Mouse (Mus musculus) hindbrain, embryonic 14.5 days (tissue): ENCODE results near the gene Mybph. TPM values are rescaled to one million over a fixed set of nuclear protein-coding genes. Genes with fewer than 3 reads are reported as not detected.
"Not testable (repeated sequence)": the region's sequence is repeated elsewhere in the genome, so short reads cannot be mapped to it uniquely, and the experiment has no call there.

ENCODE experiments used
- ATAC-seq: fragments of 200-750 bp; cut with Nextera tagmentation; 2 replicates; pipeline ENCODE4 v1.8.0; 2017; ENCODE audit warnings: moderate number of reproducible peaks, mild to moderate bottlenecking, moderate TSS enrichment, moderate library complexity; ENCODE audit not compliant: low FRiP score
- DNase-seq: peaks from one replicate; pipeline ENCODE4 v3.0.0-alpha.2; 2015; ENCODE audit warnings: low spot score
- H3K27ac ChIP-seq: fragments of 300-500 bp; sonication (generic); 2 replicates; pipeline ENCODE4 v1.5.1; 2014; ENCODE audit warnings: mild to moderate bottlenecking, moderate library complexity
- H3K27me3 ChIP-seq: fragments of 300-500 bp; sonication (generic); 2 replicates; pipeline ENCODE4 v1.6.1; 2014; ENCODE audit warnings: mild to moderate bottlenecking, low read length, mixed read lengths; ENCODE audit not compliant: control insufficient read depth, insufficient read depth
- H3K36me3 ChIP-seq: fragments of 300-500 bp; sonication (generic); replicated peaks from 2 replicates; pipeline ENCODE4 v1.6.1; 2014; ENCODE audit not compliant: control insufficient read depth, insufficient read depth
- H3K4me1 ChIP-seq: fragments of 300-500 bp; sonication (generic); replicated peaks from 2 replicates; pipeline ENCODE4 v1.6.1; 2014; ENCODE audit warnings: antibody characterized with exemption, low read length, mixed read lengths; ENCODE audit not compliant: control insufficient read depth, insufficient read depth
- H3K4me2 ChIP-seq: fragments of 300-500 bp; sonication (generic); replicated peaks from 2 replicates; pipeline ENCODE4 v1.6.1; 2014; ENCODE audit warnings: mild to moderate bottlenecking, moderate library complexity
- H3K4me3 ChIP-seq: fragments of 300-500 bp; sonication (generic); replicated peaks from 2 replicates; pipeline ENCODE4 v1.5.1; 2014; ENCODE audit warnings: mild to moderate bottlenecking, low read length
- H3K9ac ChIP-seq: fragments of 300-500 bp; sonication (generic); 2 replicates; pipeline ENCODE4 v1.6.1; 2014
- H3K9me3 ChIP-seq: fragments of 300-500 bp; sonication (generic); 2 replicates; pipeline ENCODE4 v1.6.1; 2016; ENCODE audit warnings: low read length; ENCODE audit not compliant: control insufficient read depth
- WGBS: fragments of 180-500 bp; shearing (Covaris S2); extraction: QIAGEN DNeasy Blood & Tissue Kit; methylation state at CpG from one replicate; pipeline ENCODE4 v1.1.7; 2014; 5-methylcytosine and 5-hydroxymethylcytosine counted together
- polyA plus RNA-seq: library from polyadenylated mRNA; unstranded; fragments of >200 nt; fragmentation: Nextera tagmentation; extraction: Ambion mirVana; gene quantifications from 2 replicates; pipeline ENCODE4 v1.2.1, GENCODE M21; 2014

Mybph gene
- polyA plus RNA-seq, 1 experiment from 2014 or later, result 0.27 TPM

DNA sequence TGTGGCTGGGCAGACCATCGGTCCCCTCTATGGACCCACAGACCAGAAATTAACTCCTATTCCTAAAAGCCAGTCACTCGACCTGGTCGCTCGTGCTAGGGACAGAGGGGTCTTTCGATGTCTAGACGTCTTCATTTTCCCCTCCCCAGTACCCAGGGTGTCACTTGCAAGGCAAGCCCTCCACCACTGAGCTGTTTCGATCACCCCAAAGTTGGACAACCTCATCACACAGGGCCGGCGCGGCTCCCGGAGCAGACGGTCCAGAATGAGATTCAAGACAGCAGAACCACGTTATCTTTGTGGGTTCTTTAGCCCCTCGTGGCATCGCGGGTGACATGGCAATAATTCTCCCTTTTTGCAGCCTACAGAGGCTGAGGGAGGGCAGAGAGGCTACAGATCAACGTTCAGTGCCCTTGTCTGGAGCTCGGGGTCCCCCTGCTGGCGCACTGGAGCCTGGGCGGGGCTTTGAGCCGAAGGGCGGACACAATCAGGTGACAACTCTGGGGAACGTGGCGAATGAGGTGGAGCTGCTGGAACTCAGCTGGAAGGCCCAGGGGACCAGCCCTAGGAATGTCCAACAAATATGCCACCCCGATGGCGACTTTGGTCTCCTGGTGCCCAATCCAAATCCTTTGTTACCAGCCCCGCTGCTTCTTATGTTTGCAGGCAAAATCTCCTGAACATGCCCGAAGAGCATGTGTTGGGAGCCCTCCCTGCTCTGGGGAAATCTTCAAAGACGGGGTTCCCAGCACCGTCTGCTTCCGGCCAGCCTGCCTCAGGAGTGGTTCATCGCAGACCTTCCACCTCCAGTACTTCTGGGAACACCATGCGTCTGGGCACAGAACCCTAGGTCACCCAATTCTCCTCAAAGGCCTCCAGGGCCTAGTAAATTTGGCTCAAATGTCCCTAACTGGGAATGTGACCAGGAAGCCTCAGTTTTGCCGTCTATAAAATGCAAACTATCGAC is 51.0 kb downstream of the Mybph start:
- ATAC-seq (peak; percentile 89), DNase-seq (peak; percentile 84)
- peak overlapping the region; percentile 29 for H3K9ac ChIP-seq
- H3K4me2 ChIP-seq, result peak overlapping the region; percentile 51
- no peak overlapping the region for H3K27ac ChIP-seq
- peaks cover 8% of the 10 kb centered on the region for H3K4me1 ChIP-seq
- no peaks in the 10 kb centered on the region for H3K36me3 ChIP-seq
- no peak overlapping the region for H3K4me3 ChIP-seq
- 24% methylated on average over 35 of the region's 35 CpGs for WGBS
- H3K27me3 ChIP-seq, result no peaks in the 10 kb centered on the region
- H3K9me3 ChIP-seq, result no peaks in the 10 kb centered on the region

DNA sequence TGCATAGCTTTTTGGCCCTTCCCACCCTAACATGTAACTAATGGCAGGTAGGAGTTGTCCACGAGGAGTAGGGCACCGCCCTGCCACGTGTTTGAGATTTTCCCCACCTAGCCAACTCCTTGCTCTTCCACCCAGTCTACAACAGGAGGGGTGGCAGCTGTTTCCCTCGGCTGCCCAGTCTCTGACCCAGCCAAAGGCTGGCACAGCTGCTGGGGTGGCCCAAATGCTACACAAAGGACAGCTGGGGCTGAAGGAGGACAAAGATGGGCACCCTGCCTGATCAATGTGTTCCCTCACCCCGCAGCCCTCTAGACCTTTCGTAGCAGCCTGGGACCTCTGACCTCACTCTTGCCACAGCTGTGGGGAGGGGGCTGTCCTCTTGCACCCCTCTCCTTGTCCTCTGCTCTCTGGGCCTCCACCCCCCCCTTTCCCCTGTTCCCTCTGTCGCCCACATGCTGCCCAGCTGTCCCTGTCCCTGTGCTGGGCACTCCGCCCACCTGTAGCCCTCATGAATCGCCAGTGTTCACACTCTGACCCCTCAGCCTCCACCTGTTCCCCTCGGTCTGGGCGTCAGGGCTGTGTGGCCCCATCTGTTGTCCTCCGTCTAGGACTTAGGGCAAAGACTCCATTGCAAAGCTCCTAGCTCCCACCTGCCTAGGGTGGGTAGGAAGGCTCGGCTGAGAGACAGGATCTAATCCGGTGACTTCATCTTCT is 51.9 kb downstream of the Mybph start:
- DNase-seq, result no peak
- Histone ChIP-seq H3K4me1 (peaks cover 8% of the 10 kb centered on the region), H3K4me3 (no peak overlapping the region), H3K4me2 (no peak overlapping the region), H3K27me3 (no peaks in the 10 kb centered on the region), H3K9ac (no peak overlapping the region), H3K9me3 (no peaks in the 10 kb centered on the region), H3K36me3 (no peaks in the 10 kb centered on the region), H3K27ac (no peak overlapping the region)
- 73% methylated on average over 14 of the region's 14 CpGs for WGBS
- peak; percentile 36; the same call in 1 of the 2 replicates for ATAC-seq

DNA sequence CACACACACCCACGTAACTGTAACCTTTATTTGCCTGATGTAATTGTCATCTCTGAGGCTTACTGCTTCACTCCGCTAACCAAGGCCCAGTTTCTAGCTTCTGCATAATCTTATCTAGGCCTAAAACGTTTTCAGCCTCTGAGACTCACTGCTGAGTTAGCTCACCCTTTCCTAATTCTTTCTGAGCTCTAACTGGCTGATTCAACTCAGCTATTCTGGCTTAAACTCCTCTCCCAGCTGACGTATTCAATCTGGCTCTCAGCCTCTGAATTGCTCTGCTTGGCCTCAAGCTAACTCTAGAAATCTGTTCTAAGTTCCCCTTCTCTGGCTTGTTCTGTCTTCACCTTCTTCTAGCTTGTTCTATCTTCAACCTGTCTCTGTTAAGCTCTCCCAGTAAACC is 53.3 kb downstream of the Mybph start:
- no peak overlapping the region for H3K4me3 ChIP-seq
- no peak overlapping the region for H3K4me2 ChIP-seq
- H3K27me3 ChIP-seq, result no peaks in the 10 kb centered on the region
- no peaks in the 10 kb centered on the region for H3K36me3 ChIP-seq
- H3K9me3 ChIP-seq, result no peaks in the 10 kb centered on the region
- DNase-seq (no peak), ATAC-seq (no peak)
- no peak overlapping the region for H3K27ac ChIP-seq
- H3K4me1 ChIP-seq, result peaks cover 8% of the 10 kb centered on the region
- 60% methylated on average over 4 of the region's 4 CpGs for WGBS
- no peak overlapping the region for H3K9ac ChIP-seq

DNA sequence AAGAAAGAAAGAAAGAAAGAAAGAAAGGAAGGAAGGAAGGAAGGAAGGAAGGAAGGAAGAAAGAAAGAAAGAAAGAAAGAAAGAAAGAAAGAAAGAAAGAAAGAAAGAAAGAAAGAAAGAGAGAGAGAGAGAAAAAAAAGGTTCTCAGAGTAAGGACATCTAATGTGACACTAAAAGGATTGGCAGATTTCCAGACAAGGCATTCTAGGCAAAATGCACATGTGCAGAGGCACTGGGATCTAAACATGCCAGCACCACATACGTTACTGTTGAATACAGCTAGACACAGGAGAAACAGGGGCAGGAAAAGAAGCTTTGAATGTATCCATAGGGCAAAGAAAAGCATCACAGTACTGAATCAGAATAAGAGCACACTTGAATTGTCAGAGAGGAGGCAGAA is 56.4 kb downstream of the Mybph start:
- not testable (repeated sequence) for H3K9me3 ChIP-seq, H3K4me2 ChIP-seq, H3K4me3 ChIP-seq, H3K4me1 ChIP-seq, H3K27me3 ChIP-seq, H3K9ac ChIP-seq, H3K27ac ChIP-seq, ATAC-seq, H3K36me3 ChIP-seq, DNase-seq
- WGBS, result 47% methylated on average over 1 of the region's 1 CpGs

Other genes with a start within 250 kb of the Mybph start
- gene Fmod, start 156.2 kb upstream of the Mybph start, polyA plus RNA-seq, result 5.3 and 6.2 TPM in 2 replicates
- 26.3 and 29.0 TPM in 2 replicates for gene Btg2, start 114.3 kb upstream of the Mybph start, polyA plus RNA-seq
- 0.20 and 0.23 TPM in 2 replicates for gene Chit1, start 82.2 kb upstream of the Mybph start, polyA plus RNA-seq
- gene Chil1, start 11.3 kb upstream of the Mybph start, polyA plus RNA-seq, result 2.5 and 3.6 TPM in 2 replicates
- gene Adora1, start 42.0 kb downstream of the Mybph start, polyA plus RNA-seq, result 13.0 and 14.9 TPM in 2 replicates
- gene Myog, start 96.5 kb downstream of the Mybph start, polyA plus RNA-seq, result 0.13 and 0.17 TPM in 2 replicates
- gene Ppfia4, start 139.5 kb downstream of the Mybph start, polyA plus RNA-seq, result 20.4 and 22.3 TPM in 2 replicates
- 134 and 140 TPM in 2 replicates for gene Tmem183a, start 168.5 kb downstream of the Mybph start, polyA plus RNA-seq
- gene 4933406M09Rik, start 192.5 kb downstream of the Mybph start, polyA plus RNA-seq, result not detected in 2 replicates
- gene Cyb5r1, start 212.1 kb downstream of the Mybph start, polyA plus RNA-seq, result 11.1 and 13.3 TPM in 2 replicates
- gene Adipor1, start 221.9 kb downstream of the Mybph start, polyA plus RNA-seq, result 80.3 and 87.5 TPM in 2 replicates